Mouse (Mus musculus): Measurements from ENCODE around the gene Cd68. TPM values are rescaled to one million over a fixed set of nuclear protein-coding genes. Genes with fewer than 3 reads are reported as not detected.
A peak's percentile ranks its signal among the peaks of the same experiment; 100 is the strongest.

The Cd68 gene
- total RNA-seq, 2 experiments from 2014 or later, result 15.1 to 15.5 TPM

DNA sequence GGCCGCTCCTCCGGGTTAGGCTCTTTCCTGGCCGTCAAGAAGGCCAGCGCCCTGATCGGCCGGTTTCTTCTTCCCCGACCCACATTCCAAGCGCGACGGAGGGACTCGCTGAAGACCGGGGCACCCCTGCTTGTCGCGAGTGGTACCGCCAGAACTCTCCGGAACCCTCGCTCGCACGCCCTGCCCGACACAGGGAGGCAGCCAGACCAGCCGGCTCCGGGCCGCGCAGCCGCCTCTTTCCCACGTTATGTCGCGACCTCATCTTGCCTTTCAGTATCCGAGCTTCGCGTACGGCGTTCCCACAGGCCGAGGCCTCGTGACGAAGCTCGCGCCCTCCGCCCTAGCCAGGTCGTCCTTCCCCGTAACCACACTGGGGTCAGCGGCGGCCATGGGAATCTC, 5.8 kb upstream of the Cd68 start:
- peak in 1 of 2 experiments; percentile 29 for DNase-seq (ENCODE audit: low spot score in 2 of 2)

DNA sequence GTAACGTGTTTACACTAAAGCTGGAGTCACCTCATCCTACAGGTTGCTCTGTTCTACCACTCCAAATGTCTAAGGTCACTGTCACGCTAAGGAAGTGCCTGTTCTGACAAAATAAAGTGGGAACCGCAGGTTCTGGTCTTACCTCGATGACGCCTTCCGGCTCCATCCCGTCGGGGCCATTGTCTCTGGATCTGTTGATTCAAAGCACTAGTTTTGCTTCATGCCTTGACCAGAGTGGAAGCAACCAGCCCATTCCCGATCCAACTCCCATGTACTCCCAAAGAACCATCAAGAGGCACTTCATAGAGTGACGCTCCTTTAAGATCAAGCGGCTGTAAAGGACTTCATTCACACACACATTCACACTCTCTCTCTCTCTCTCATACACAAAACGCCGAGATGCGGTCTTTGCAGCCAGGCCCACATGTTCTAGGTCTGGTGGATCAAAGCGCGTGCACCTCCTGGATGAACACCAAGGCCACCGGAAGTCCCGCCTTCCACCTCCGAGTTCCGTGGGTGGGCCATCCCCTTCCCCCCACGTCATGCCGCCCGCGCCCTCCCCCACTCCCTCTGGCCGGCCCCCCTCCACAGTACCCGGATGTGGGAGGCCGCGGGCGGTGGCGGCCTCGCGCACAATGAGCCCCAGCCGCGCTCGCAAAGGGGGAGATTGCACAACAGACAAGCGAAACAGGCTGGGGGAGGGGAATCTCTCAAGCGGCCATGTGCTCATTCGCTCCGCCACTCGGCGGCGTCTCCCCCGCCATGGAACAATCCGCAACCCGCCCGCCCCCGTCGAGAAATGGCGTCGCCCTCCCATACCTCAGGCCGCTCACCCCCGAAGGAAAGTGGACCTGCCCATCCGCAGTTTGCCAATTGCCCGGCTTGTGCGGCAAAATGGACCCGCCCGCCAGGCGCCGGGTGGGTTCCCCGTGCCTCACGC, 5.1 kb upstream of the Cd68 start:
- DNase-seq (ENCODE audit: low spot score in 2 of 2), result peak; percentile 85 to 89

DNA sequence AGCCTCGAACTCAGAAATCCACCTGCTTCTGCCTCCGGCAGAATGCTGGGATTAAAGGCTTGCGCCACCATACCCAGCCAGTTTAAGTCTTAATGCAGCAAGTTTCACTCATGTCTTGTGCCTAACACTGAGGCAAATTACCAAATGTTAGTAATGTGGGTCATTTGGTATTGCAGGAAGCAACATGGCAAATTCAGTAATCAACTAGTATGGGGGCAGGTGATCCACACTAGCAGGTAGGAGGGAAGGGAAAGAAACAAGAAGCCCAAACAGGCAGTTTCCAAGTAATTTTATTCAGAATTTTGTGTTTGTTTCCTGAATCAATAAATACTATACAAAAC, 682 bp upstream of the Cd68 start:
- no peak for DNase-seq (ENCODE audit: low spot score in 2 of 2)

DNA sequence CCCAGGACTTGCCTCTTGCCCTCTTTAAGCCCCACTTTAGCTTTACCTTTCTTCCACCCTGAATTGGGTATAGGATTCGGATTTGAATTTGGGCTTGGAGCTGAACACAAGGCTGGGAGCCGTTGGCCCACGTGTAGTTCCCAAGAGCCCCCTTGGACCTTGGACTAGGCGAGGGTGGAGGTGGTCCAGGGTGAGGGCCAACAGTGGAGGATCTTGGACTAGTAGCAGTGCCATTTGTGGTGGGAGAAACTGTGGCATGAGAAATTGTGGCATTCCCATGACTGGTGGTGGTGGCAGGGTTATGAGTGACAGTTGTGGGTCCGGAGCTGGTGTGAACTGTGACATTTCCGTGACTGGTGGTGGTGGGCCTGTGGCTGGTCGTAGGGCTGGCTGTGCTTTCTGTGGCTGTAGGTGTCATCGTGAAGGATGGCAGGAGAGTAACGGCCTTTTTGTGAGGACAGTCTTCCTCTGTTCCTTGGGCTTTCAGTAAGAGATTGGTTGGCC, 444 bp downstream of the Cd68 start:
- no peak for DNase-seq (ENCODE audit: low spot score in 2 of 2)

DNA sequence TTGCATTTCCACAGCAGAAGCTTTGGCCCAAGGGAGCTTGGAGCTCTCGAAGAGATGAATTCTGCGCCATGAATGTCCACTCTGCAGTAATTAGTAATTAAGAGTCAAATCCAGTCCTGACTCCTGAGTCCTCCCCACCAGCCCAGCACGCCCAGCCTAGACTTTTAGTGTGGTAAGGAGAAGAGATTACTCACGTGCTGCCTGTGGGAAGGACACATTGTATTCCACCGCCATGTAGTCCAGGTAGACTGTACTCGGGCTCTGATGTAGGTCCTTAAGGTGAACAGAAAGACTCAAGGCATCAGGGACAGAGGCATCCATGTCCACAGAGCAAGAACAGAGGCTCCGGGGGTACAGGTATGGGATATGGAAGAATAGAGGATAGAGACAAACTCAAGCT, 1.1 kb downstream of the Cd68 start:
- no peak for DNase-seq (ENCODE audit: low spot score in 2 of 2)

DNA sequence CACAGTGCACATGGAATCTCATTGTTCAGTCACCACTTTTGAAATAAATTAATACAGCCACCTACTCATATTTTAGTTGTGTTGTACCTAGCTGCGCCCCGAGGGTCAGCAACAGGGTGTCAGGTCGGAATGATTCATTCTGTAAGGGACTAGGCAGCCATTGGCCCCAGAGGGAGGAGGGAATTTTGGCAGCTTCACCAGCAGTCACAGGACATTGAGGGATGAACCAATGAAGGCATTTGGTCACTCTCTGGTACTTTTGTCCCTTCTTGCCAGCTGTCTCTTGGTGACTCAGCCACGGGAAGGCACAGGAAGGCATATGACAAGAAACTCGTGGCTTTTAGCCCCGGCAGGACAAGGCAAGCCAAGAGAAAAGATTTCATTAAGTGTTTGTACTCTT, 2.2 kb downstream of the Cd68 start:
- no peak for DNase-seq (ENCODE audit: low spot score in 2 of 2)

DNA sequence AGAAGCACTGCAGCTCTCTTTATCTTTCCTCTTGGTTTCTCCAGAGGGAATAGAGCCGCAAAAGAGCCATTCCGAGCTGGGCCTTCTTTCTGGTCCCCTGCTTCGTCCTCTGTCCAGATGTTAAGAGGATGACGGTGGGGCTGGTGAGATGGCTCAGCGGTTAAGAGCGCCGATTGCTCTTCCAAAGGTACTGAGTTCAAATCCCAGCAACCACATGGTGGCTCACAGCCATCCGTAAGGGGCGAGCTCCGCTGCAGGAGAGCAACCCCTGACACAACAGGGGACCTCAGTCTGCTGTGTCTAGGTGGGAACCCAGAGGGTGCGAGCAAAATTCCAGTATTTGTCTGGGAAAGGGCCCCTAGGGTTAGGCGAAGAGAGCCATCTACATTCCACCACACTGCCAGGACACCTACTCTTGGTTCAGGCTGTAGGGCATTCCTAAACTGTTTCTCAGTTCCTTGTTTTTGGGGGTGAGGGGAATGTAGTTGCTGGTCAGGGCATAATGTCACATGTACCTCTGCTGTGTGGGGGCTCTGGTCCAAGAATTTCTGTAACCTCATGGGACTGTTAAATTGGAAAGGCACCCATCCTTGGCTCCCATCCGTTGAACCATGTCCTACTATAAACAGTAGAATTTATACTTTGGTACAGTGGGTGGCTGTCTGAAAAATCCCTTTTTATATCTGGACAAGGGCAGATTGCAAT, 2.8 kb downstream of the Cd68 start:
- DNase-seq (ENCODE audit: low spot score in 2 of 2), result no peak

DNA sequence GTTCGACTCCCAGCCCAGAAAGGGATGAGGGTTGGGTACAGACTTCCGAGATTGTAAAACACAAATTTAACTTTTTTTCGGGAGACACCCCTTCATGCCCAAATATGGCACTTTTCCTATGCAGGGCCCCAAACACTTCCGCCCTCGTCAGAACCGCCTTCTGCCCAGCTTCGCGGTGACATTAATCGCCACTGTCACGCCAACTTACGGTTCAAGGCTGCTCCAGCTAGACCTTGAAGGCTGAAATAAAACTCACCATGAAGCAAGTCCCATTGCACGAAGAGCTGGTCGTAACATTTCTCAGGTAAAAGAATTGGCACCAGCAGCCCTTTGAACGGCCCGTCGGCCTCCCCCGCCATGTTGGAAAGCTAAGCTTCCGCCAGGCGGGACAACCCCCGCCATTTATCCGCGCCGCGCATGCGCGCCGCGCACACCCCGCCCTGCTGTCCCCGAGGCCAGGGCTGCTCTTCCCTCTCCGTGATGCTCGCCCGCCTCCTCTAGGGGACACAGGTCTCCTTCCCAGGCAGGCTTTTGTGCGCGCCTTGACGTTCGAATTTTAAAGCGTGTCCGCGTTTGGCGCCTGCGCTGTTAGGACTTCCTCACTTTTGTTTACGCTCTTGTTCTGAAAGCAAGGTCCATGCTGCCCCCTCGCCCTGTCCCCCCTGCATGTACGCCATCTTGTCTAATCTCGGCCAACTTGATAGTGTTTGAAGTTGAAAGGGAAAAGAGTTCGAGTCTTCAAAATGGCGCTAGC, 3.6 kb downstream of the Cd68 start, which contains the start of gene Mpdu1:
TSS of gene Mpdu1 (minus strand) at position 430 of the 754 bp plus-strand sequence.
- DNase-seq (ENCODE audit: low spot score in 2 of 2), result peak; percentile 84 to 93

DNA sequence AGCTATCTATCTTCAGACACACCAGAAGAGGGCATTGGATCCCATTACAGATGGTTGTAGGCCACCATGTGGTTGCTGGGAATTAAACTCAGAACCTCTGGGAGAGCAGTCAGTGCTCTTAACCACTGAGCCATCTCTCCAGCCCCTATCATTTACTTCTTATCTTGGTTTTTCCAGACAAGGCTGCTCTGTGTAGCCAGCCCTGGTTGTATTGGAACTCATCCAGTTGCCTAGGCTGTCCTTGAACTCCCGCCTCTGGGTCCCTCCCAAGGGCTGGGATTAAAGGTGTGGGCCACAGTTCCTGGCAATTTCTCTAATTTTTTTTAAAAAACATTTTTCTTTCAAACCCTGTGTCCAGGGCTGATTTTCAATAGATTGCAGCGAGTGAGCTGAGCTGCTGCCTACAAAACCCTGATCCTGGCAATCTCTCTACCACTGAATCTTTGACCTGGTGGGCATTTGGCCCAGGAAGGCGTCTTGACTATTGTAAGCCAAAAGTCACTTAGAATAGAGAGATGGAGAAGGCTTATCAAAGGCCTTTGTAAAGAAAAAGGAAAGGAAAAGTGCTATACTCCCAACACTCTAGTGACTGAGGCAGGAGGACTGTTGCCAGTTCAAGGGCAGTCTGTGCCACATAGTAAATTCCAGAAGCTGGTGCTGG, 4.6 kb downstream of the Cd68 start:
- no peak for DNase-seq (ENCODE audit: low spot score in 2 of 2)

DNA sequence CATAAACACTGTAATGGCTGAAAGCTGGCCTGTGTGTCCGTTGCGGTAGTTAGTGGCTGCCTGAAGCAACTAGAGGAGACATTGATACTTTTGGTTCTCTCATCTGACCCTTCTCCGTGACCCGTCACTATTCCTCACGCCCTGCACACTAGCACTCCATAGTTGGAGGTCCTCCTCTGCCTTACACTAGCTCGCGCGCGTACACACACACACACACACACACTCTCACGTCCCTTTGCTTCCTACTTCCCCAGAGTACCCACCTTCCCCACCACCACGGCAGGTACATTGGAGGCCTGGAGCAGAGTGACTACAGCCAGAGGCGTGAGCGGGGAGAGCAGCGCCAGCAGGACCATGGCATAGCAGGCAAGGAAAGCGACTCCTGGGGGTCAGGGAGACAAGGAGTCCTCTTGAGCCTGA, 8.5 kb downstream of the Cd68 start:
- no peak for DNase-seq (ENCODE audit: low spot score in 2 of 2)

DNA sequence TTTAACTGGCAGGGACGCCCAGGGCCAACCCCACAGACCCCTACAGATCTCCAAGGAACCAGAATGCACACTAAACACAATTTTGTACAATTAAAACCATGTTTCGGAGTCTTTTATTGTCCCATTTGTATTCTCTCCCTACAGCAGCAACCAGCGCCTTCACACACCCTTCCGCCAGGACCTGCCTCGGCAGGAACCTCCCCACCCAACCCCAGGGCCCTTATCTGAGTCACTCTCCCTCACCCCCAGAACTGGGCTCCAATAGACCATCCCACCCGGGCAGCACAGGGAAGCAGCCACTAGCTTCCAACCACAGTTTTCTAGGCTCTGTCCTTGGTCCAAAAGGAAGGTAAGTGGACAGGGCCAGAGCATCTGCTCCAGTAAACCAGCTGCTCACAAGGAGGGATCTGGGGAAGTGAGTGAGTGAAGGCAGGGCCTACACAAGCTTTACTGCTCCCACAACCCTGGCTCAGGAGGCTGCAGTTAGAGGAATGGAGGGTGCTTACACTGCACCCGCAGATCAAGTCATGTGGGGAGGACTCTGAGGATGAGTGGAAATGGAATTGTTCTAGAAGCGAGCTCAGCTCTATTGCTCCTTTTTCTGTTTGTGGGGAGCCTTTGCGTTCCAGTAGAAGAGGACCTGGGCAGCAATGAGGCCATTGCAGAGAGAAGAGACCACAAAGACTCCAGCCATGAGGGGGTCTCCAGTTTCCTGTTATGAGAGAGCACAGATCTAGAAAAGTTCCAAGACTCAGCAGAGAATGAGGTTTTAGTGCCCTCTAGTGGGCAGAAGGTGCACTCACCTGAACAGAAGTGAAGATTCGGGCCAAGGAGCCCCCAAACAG, 9.1 kb downstream of the Cd68 start:
- peak in 1 of 2 experiments; percentile 44 for DNase-seq (ENCODE audit: low spot score in 2 of 2)

DNA sequence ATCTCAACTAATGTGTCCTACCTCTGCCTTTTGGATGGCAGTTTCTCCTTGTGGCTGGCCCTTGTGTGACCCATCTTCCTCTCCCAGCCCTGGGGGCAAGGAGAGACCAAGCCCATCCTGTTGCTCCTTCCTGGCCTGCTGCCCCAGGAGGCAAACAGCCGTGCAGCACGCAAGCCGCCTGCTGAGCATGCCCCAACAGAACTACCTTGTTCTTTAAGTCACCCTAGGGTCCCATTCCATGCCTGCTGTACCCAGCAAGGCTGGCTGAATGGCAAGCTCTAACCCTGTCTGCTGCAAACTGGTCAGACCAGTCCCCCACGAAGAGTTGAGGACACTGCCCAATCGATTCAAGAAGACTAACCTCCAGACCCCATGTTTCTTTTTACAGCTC, 9.9 kb downstream of the Cd68 start:
- DNase-seq (ENCODE audit: low spot score in 2 of 2), result no peak

DNA sequence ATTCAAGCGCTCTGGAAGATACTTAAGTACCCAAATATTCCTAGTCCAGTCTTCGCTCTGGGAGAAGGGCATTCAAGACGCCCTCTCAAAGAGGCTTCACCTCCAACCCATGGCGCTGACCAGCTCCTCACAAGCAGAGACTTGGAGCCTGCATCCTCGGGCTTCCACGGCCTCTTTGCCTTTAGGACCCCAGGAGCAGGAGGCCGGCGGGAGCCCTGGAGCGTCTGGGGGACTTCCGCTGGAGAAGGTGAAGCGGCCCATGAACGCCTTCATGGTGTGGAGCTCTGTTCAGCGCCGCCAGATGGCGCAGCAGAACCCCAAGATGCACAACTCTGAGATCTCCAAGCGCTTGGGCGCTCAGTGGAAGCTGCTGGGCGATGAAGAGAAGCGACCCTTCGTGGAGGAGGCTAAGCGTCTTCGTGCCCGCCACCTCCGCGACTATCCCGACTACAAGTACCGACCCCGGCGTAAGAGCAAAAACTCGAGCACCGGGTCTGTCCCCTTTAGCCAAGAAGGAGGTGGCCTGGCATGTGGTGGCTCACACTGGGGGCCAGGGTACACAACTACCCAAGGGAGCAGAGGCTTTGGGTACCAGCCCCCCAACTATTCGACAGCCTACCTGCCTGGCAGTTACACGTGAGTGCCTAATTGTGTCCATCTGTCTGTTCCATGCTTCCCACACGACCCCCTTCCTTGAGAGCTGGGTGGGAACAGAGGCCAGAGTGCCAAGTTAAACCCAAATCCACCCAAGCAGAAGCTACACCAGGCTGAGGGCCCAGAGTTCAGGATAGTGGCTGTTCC, 10.5 kb downstream of the Cd68 start, which contains the start of gene Sox15:
TSS of gene Sox15 (plus strand) at position 51 of the 801 bp plus-strand sequence.
- DNase-seq (ENCODE audit: low spot score in 2 of 2), result peak; percentile 67 to 76

DNA sequence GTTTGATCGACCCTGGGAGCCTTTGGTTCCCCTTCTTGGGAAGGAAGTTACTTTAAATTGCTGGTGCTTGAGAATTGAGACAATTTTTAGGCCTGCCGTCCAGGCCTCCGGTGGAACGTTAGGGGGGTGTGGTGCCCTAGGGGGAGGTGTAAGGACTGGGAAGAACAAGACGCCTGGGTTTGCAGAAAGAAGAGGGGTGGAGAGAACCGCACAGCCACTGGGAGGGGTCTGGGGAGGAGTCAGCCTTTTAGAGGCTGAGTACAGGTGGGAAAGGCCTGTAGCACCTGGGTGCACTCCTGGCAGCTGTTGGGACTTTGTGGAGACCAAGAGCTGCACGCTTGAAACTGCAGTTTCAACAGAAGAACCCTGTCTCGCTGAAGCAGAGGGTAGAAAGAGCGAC, 11.2 kb downstream of the Cd68 start:
- no peak for DNase-seq (ENCODE audit: low spot score in 2 of 2)

DNA sequence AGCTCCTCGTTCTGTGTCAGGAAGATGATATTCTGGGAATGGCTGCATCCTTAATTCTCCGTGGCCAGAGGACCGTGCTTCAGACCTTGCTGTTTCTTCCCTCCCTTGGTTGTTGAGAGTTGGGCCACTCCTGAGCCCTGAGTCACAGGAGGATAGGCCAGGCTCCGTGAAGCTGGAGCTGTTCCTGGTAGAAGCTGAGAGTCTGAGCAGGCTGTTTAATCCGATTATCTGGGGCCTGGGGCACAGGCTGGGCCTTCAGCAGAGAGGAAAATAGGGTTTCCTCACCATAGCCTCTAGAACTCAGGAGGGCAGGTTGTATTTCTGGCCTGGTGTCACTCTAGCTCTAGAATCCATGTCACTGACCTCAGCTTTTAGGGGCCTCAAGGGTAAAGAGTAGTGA, 12.6 kb downstream of the Cd68 start:
- no peak for DNase-seq (ENCODE audit: low spot score in 2 of 2)

DNA sequence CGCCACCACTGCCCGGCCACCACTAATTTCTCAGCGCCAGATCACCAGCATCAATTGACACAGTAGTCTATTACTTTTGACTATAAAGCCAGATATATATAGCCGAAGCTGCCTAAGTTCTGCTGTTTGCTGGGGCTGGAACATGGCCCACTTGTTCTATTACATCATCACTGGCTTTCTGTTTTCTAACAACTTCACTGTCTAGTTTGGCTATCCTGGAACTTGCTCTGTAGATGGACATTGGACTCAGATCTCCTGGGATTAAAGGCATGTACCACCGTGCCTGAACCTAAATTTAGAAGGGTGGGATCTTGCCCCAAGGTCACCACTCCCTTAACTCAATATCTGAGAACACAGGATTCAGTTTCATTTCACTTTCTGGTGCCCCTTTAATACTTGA, 20.1 kb downstream of the Cd68 start:
- no peak for DNase-seq (ENCODE audit: low spot score in 2 of 2)

DNA sequence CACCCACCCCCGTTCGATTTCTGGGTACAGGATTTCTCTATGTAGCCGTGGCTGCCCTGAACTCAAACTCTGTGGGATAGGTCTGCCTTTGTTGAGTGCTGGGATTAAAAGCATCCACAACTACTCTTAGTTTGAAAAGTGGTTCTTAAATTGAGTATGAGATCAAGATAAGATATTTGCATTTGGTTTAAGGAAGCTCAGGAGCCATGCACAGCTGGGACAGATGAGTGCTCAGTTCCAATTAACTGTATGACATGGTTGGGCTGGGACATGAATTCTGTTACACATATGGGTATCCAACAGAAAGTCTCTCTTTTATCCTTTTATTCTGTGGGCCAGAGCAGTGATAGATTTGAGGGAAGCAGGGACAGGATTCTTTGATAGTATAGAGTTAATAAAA, 30.5 kb downstream of the Cd68 start:
- DNase-seq (ENCODE audit: low spot score in 2 of 2), result no peak

DNA sequence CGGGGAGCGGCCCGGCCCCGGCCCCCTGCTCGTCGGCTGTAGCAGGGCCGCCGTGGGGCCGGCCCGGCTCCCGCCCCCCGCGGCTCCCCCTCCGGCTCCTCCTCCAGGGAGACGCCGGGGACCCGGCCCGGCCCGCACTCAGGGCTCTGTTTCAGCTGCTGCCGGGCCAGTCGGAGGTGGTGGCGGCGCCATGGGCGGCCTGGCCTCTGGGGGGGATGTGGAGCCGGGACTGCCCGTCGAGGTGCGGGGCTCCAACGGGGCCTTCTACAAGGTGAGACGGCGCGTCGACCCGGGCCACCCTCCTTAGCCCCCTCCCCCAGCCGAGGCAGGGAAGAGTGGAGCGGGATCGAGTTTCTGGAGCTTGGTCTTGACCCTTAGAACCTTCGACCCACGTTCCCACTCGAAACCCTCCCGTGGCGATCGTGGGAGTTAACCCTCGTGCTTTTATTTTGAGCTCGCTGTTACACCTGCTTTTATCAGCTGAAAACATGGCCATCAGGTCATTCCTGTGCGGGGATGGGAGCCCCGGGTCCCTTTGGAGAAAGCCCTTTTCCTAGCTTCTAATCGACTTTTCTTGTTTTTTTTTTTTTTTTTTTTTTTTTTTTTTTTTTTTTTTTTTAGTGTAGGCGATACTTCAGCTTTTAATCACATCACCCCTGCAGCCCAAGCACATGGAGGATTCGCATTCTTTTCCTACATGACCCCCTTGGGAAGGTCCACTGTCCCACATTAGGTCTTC, 32.7 kb downstream of the Cd68 start:
- no peak for DNase-seq (ENCODE audit: low spot score in 2 of 2)
